Mouse (Mus musculus) Muller cell, postnatal 12 days (primary cell): ENCODE results near the gene Olfr1509.
"Not testable (repeated sequence)": the region's sequence is repeated elsewhere in the genome, so short reads cannot be mapped to it uniquely, and the experiment has no call there.

Source experiments
- DNase-seq: peaks from one replicate; pipeline ENCODE4 v3.0.0-alpha.2; 2015; ENCODE audit errors: inconsistent ontology term

The Olfr1509 gene

GRCm38 (mm10) chr14:52442690-52443089, at the start of gene Olfr1509:
Gene Olfr1509 (plus strand): TSS chr14:52442990.
- DNase-seq, result no peak

GRCm38 (mm10) chr14:52397279-52397678, 45.5 kb upstream of the Olfr1509 start, which contains the start of gene Olfr1511:
Gene Olfr1511 (minus strand): TSS chr14:52397379.
- DNase-seq, result no peak

DNA sequence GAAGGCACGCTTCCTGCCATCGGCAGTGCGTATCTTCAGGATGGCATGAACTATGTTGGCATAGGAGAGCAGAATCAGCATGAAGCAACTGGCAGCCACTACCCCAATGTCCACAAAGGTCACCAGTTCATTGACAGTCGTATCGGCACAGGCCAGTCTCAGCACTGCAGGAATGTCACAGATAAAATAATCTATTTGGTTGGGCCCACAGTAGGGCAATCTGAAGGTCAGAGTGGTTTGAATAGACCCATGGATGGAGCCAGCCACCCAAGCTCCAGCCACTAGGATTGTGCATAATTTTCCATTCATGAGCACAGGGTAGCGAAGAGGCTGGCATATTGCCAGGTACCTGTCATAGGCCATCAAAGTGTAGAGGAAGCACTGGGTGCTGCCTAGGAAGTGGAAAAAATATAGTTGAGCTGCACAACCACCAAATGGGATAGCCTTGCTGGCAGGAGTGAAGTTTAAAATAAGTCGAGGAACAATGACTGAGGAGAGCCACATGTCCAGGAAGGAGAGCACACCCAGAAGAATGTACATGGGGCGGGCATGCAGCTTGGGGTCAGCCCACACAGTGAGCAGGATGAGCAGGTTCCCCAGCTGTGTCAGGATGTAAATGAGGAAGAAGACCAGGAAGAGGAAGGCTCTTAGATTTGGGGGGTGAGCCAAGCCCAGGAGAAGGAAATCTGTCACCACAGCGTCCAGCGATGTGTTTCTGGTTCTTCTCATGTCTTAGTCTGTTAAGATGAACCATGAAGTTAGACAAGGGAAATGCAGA, 32.5 kb upstream of the Olfr1509 start:
- not testable (repeated sequence) for DNase-seq

- DNase-seq, result no peak
Observed at GRCm38 (mm10) chr14:52414273-52414672, 28.5 kb upstream of the Olfr1509 start, which contains the start of gene Olfr1510. Gene Olfr1510 (minus strand): TSS chr14:52414373.

GRCm38 (mm10) chr14:52427686-52428085, 15.1 kb upstream of the Olfr1509 start:
- DNase-seq, result no peak

- no peak for DNase-seq
Observed at GRCm38 (mm10) chr14:52451138-52451537, 8.3 kb downstream of the Olfr1509 start.

DNA sequence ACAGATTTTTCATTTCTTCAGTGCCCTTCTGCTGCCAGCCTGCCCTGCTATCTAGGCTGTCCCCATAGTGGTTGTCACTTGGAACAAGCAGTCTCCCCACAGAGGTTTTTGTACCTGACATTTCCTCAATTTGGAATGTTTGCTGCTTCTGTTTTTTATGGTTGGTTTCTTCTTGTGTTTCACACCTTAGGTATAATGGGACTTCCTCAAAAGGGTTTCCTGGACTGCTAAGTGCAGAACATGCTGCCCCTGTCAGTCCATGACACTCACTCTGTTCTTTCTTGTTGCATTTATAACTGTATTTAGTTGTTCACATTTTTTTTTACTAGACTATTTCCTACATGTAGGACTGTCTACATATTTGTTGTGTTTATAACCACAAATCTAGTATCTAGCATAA, 19.1 kb downstream of the Olfr1509 start:
- DNase-seq, result no peak

DNA sequence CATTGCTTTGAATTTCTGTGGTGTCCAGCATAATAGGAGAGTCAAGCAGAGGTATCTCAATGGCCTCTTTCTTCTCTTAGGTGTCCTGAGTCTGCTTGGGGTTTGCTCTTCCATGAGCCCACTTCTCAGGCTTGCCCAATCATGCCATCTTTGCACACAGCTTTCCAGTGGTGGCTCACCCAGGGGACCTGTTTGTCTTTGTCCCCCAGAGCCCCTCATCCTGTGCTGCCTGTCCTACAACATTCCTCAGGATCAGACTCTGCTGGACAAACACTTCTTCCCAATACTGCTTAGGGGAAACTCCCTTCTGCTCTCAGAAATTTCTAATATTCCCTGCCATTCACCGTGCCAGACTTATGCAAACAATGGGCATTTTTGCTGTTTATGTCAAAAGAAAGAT, 22.9 kb downstream of the Olfr1509 start:
- DNase-seq, result no peak

- no peak for DNase-seq
Observed at GRCm38 (mm10) chr14:52467395-52467794, 24.6 kb downstream of the Olfr1509 start, which contains the start of gene Olfr1508. Gene Olfr1508 (minus strand): TSS chr14:52467495.

GRCm38 (mm10) chr14:52495516-52495915, 52.7 kb downstream of the Olfr1509 start, which contains the start of gene Olfr1507:
Gene Olfr1507 (minus strand): TSS chr14:52495749.
- DNase-seq, result no peak
